ENCODE assay signal across 16 mouse cellular contexts in genomic region chr13:75845519-75846166, GRCm38 (mm10). TPM values are rescaled to one million over a fixed set of nuclear protein-coding genes. Genes with fewer than 3 reads are reported as not detected.
A peak's percentile ranks its signal among the peaks of the same experiment; 100 is the strongest.
DNase-seq lines count a peak whose midpoint lies in the region; ATAC-seq and TF ChIP-seq lines count a peak whose summit lies in the region.
"Had no signal": no experiment of that assay in that cellular context is flagged by ENCODE, and none has a peak within 500 bp of the region (broad histone marks: within the 10 kb centered on the region; RNA-seq: fewer than 3 reads in every experiment).

No protein-coding gene starts in this region.

- DNase-seq in hindbrain, embryonic 10.5 days (ENCODE audit: low spot score), result no peak
- DNase-seq in hindbrain, embryonic 14.5 days (ENCODE audit: low spot score), result no peak
- DNase-seq in neural tube, embryonic 10.5 days (ENCODE audit: extremely low spot score, low spot score), result peak; percentile 10
- DNase-seq in liver, postnatal 0 days, result no peak
- peak; percentile 27 for DNase-seq in splenic B cell, adult 2 months (ENCODE audit: low read depth, low spot score)
- no peak for DNase-seq in heart, adult 18-20 months
- no peak for DNase-seq in yolk sac, embryonic 10.5 days (ENCODE audit: low spot score)
- DNase-seq: cerebellum, adult 11-12 months; heart, postnatal 36 days; kidney, adult 2 months had no signal

- H3K4me3 ChIP-seq in hindbrain, embryonic 10.5 days, result no peak overlapping the region
- no peak overlapping the region for H3K4me3 ChIP-seq in hindbrain, embryonic 14.5 days (replicated peaks; ENCODE audit: low read length)
- H3K4me3 ChIP-seq in neural tube, embryonic 15.5 days (replicated peaks), result no peak overlapping the region
- no peak overlapping the region for H3K4me3 ChIP-seq in liver, postnatal 0 days (ENCODE audit: low read depth, low read length)
- H3K4me3 ChIP-seq: embryonic facial prominence, embryonic 15.5 days; forebrain, embryonic 12.5 days; midbrain, embryonic 13.5 days; neural tube, embryonic 12.5 days had no signal

- no peak for TF ChIP-seq EP300 in liver, postnatal 0 days (IDR thresholded peaks at IDR 0.05; ENCODE audit: low read depth)

- H3K36me3 ChIP-seq in hindbrain, embryonic 10.5 days, result peaks cover 5% of the 10 kb centered on the region; the same call in 1 of the 2 replicates
- no peaks in the 10 kb centered on the region; the same call in 1 of the 2 replicates for H3K36me3 ChIP-seq in hindbrain, embryonic 14.5 days (replicated peaks; ENCODE audit: control insufficient read depth, insufficient read depth)
- H3K36me3 ChIP-seq in neural tube, embryonic 15.5 days, result 0 out of 2 replicates have a peak, but pooled peaks cover 3% of the 10 kb centered on the region
- H3K36me3 ChIP-seq in liver, postnatal 0 days (replicated peaks; ENCODE audit: insufficient read depth, low read length), result peaks cover 10% of the 10 kb centered on the region; the same call in 1 of the 2 replicates
- H3K36me3 ChIP-seq in splenic B cell, adult 2 months (ENCODE audit: control insufficient read depth, insufficient read depth, low read length, poor library complexity, severe bottlenecking), result no peaks in the 10 kb centered on the region
- H3K36me3 ChIP-seq: forebrain, embryonic 12.5 days; midbrain, embryonic 13.5 days; neural tube, embryonic 12.5 days had no signal

- no peaks in the 10 kb centered on the region for H3K27me3 ChIP-seq in hindbrain, embryonic 10.5 days (ENCODE audit: insufficient read depth, poor library complexity, severe bottlenecking)
- H3K27me3 ChIP-seq in hindbrain, embryonic 14.5 days (ENCODE audit: control insufficient read depth, insufficient read depth, low read length), result no peaks in the 10 kb centered on the region
- no peaks in the 10 kb centered on the region for H3K27me3 ChIP-seq in neural tube, embryonic 15.5 days (replicated peaks)
- no peaks in the 10 kb centered on the region for H3K27me3 ChIP-seq in liver, postnatal 0 days (ENCODE audit: insufficient read depth, low read length)
- H3K27me3 ChIP-seq in splenic B cell, adult 2 months (ENCODE audit: control insufficient read depth, insufficient read depth, low read length, poor library complexity, severe bottlenecking), result no peaks in the 10 kb centered on the region
- H3K27me3 ChIP-seq: embryonic facial prominence, embryonic 15.5 days; forebrain, embryonic 12.5 days; midbrain, embryonic 13.5 days; neural tube, embryonic 12.5 days had no signal

- H3K4me2 ChIP-seq in hindbrain, embryonic 14.5 days (replicated peaks), result no peak overlapping the region
- no peak overlapping the region for H3K4me2 ChIP-seq in neural tube, embryonic 15.5 days
- H3K4me2 ChIP-seq in liver, postnatal 0 days (ENCODE audit: low read depth, low read length), result no peak overlapping the region
- H3K4me2 ChIP-seq: embryonic facial prominence, embryonic 15.5 days; forebrain, embryonic 12.5 days; midbrain, embryonic 13.5 days; neural tube, embryonic 12.5 days had no signal

- H3K9me3 ChIP-seq in hindbrain, embryonic 10.5 days, result no peaks in the 10 kb centered on the region
- no peaks in the 10 kb centered on the region for H3K9me3 ChIP-seq in hindbrain, embryonic 14.5 days (ENCODE audit: control insufficient read depth, low read length)
- no peaks in the 10 kb centered on the region for H3K9me3 ChIP-seq in neural tube, embryonic 15.5 days (replicated peaks)
- no peaks in the 10 kb centered on the region for H3K9me3 ChIP-seq in liver, postnatal 0 days (ENCODE audit: low read length)
- H3K9me3 ChIP-seq: embryonic facial prominence, embryonic 15.5 days; forebrain, embryonic 12.5 days; midbrain, embryonic 13.5 days; neural tube, embryonic 12.5 days had no signal

- no peak for ATAC-seq in hindbrain, embryonic 14.5 days (ENCODE audit: low FRiP score)
- no peak for ATAC-seq in neural tube, embryonic 15.5 days (ENCODE audit: low FRiP score)
- ATAC-seq in liver, postnatal 0 days, result peak; percentile 14; the same call in 1 of the 2 replicates
- ATAC-seq: midbrain, embryonic 13.5 days had no signal

- no peak for TF ChIP-seq CTCF in liver, postnatal 0 days (IDR thresholded peaks at IDR 0.05; ENCODE audit: low read depth)

- peaks cover 38% of the 10 kb centered on the region for H3K4me1 ChIP-seq in hindbrain, embryonic 10.5 days (replicated peaks)
- peaks cover 24% of the 10 kb centered on the region for H3K4me1 ChIP-seq in hindbrain, embryonic 14.5 days (replicated peaks; ENCODE audit: control insufficient read depth, insufficient read depth, low read length)
- peaks cover 28% of the 10 kb centered on the region for H3K4me1 ChIP-seq in neural tube, embryonic 15.5 days
- H3K4me1 ChIP-seq in liver, postnatal 0 days (ENCODE audit: insufficient read depth), result peaks cover 26% of the 10 kb centered on the region

- 33% methylated on average over 4 of the region's 4 CpGs for WGBS in hindbrain, embryonic 10.5 days
- WGBS in hindbrain, embryonic 14.5 days, result 40% methylated on average over 4 of the region's 4 CpGs
- 60% methylated on average over 4 of the region's 4 CpGs for WGBS in neural tube, embryonic 15.5 days
- 24% methylated on average over 4 of the region's 4 CpGs for WGBS in liver, postnatal 0 days (ENCODE audit: insufficient replicate concordance)

- no peak overlapping the region for H3K9ac ChIP-seq in hindbrain, embryonic 14.5 days
- H3K9ac ChIP-seq in neural tube, embryonic 15.5 days (replicated peaks), result no peak overlapping the region
- H3K9ac ChIP-seq in liver, postnatal 0 days (replicated peaks), result no peak overlapping the region
- H3K9ac ChIP-seq: embryonic facial prominence, embryonic 15.5 days; forebrain, embryonic 12.5 days; liver, embryonic 14.5 days; midbrain, embryonic 13.5 days; neural tube, embryonic 12.5 days had no signal

- H3K27ac ChIP-seq in hindbrain, embryonic 10.5 days, result peak overlapping the region; percentile 29; the same call in 1 of the 2 replicates
- no peak overlapping the region for H3K27ac ChIP-seq in hindbrain, embryonic 14.5 days
- no peak overlapping the region for H3K27ac ChIP-seq in neural tube, embryonic 15.5 days (replicated peaks)
- H3K27ac ChIP-seq in liver, postnatal 0 days (ENCODE audit: low read depth), result peak overlapping the region; percentile 32; the same call in 1 of the 2 replicates
- H3K27ac ChIP-seq: embryonic facial prominence, embryonic 15.5 days; forebrain, embryonic 12.5 days; liver, embryonic 14.5 days; midbrain, embryonic 13.5 days; neural tube, embryonic 12.5 days had no signal

RNA-seq across cellular contexts. Expression of gene Glrx, which starts 6.0 kb away (rescaled TPM):
- polyA plus RNA-seq in hindbrain, embryonic 10.5 days (2016; fragmentation: Nextera tagmentation; extraction: Ambion mirVana), result 38.4 and 39.9 TPM in 2 replicates
- 76.1 and 78.5 TPM in 2 replicates for polyA plus RNA-seq in hindbrain, embryonic 14.5 days (2014; fragmentation: Nextera tagmentation; extraction: Ambion mirVana)
- polyA plus RNA-seq in neural tube, embryonic 15.5 days (2015; fragmentation: Nextera tagmentation; extraction: Ambion mirVana), result 86.1 and 87.0 TPM in 2 replicates
- 114 and 116 TPM in 2 replicates for polyA plus RNA-seq in liver, postnatal 0 days (2015; fragmentation: Nextera tagmentation; extraction: Ambion mirVana)
- total RNA-seq in heart, adult 18-20 months (2021), result 10 to 100 TPM; 36.9 to 41.4 TPM

Comparison
In these comparisons a context has a peak if more than half of its experiments do, and no peak if none do; other contexts are left out.
1. H3K27ac ChIP-seq: peak in hindbrain, embryonic 10.5 days (single experiment) and liver, postnatal 0 days (single experiment); none in hindbrain, embryonic 14.5 days (single experiment) and neural tube, embryonic 15.5 days (single experiment).
2. DNase-seq: peak in neural tube, embryonic 10.5 days (single experiment) and splenic B cell, adult 2 months (single experiment); none in hindbrain, embryonic 10.5 days (single experiment), hindbrain, embryonic 14.5 days (single experiment), liver, postnatal 0 days (single experiment), heart, adult 18-20 months (0 of 2) and yolk sac, embryonic 10.5 days (single experiment).